Mouse (Mus musculus): ENCODE results near the gene Slc10a1. TPM values are rescaled to one million over a fixed set of nuclear protein-coding genes. Genes with fewer than 3 reads are reported as not detected.

The Slc10a1 gene
- polyA plus RNA-seq, 1 experiment from 2014 or later, result 0.62 TPM

DNA sequence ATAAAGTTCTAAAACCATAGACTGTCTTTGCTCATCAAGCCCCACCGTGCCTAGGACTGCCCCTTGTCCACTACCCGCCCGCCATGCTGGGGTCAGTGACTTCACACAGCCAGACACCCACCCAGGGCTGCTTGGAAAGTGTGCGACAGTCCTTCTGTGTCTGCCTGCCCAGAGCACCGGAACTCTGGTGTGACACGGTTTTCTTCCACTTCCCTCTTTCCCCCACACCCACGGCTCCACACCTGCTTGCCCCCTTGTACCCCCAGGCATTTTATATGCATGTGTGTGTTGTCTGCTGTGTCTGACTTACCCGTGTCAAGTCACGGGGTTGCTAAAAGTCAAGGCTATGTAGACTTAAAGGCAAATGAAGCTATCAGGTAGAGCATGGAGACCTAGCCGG is 23.3 kb upstream of the Slc10a1 start:
- no peaks in the 10 kb centered on the region for H3K27me3 ChIP-seq
- H3K4me2 ChIP-seq (replicated peaks), result no peak overlapping the region
- ATAC-seq, result no peak
- H3K36me3 ChIP-seq, result no peaks in the 10 kb centered on the region
- no peak overlapping the region for H3K9ac ChIP-seq (replicated peaks)
- 92% methylated on average over 10 of the region's 10 CpGs for WGBS
- H3K9me3 ChIP-seq, result no peaks in the 10 kb centered on the region; the same call in 1 of the 2 replicates
- H3K4me1 ChIP-seq (replicated peaks), result peaks cover 6% of the 10 kb centered on the region
- H3K27ac ChIP-seq, result no peak overlapping the region
- H3K4me3 ChIP-seq (replicated peaks), result no peak overlapping the region

DNA sequence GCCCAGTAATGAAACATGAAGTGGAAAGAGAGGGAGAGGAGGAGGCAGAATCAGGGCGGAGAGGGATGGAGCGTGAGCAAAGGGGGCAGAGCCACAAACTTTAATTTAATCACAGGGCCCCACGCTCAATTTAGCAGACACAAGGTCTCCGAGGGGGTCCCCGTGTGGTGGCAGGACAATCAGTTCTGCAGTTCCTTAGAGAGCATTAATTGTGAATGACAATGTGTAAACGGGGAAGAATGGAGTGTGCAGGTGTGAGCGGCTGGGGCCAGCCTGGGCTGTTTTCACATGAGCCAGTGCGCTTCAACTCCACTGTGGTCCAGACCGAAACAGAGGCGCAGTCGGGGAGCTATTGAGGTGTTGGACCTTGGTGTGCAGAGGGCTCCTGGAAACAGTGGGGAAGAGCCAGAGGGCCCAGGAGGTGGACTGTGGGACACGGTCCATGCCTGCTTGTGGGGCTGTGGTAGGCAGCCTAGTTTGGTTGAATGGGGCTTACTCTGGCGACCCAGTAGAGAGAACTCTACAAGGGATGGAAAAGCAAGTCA is 22.5 kb upstream of the Slc10a1 start:
- Histone ChIP-seq H3K4me2 (replicated peaks) (no peak overlapping the region), H3K9ac (replicated peaks) (no peak overlapping the region), H3K9me3 (peaks cover 2% of the 10 kb centered on the region; the same call in 1 of the 2 replicates), H3K4me1 (replicated peaks) (peaks cover 6% of the 10 kb centered on the region), H3K27ac (no peak overlapping the region), H3K36me3 (no peaks in the 10 kb centered on the region), H3K27me3 (no peaks in the 10 kb centered on the region), H3K4me3 (replicated peaks) (no peak overlapping the region)
- WGBS, result 49% methylated on average over 13 of the region's 13 CpGs
- ATAC-seq, result no peak

DNA sequence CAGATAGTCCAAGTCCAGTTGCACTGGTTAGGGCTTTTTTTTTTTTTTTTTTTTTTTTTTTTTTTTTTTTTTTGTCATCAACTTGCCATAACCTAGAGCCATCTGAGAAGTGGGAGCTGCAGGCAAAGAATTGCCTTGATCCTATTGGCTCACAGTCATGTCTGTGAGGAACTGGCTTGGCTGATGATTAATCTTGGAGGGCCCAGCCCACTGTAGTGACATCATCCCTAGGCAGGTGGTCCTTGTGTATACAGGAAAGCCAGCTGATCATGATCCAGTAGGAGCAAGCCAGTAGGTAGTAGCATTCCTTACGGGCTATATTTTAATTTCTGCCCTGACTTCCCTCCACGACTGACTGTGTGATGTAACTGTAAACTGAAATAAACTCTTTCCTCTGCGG is 19.8 kb upstream of the Slc10a1 start:
- H3K27ac ChIP-seq, result no peak overlapping the region
- peaks cover 2% of the 10 kb centered on the region; the same call in 1 of the 2 replicates for H3K9me3 ChIP-seq
- 87% methylated on average over 3 of the region's 3 CpGs for WGBS
- ATAC-seq, result no peak
- no peak overlapping the region for H3K9ac ChIP-seq (replicated peaks)
- peaks cover 6% of the 10 kb centered on the region for H3K4me1 ChIP-seq (replicated peaks)
- H3K4me3 ChIP-seq (replicated peaks), result no peak overlapping the region
- H3K36me3 ChIP-seq, result no peaks in the 10 kb centered on the region
- H3K27me3 ChIP-seq, result no peaks in the 10 kb centered on the region
- H3K4me2 ChIP-seq (replicated peaks), result no peak overlapping the region

DNA sequence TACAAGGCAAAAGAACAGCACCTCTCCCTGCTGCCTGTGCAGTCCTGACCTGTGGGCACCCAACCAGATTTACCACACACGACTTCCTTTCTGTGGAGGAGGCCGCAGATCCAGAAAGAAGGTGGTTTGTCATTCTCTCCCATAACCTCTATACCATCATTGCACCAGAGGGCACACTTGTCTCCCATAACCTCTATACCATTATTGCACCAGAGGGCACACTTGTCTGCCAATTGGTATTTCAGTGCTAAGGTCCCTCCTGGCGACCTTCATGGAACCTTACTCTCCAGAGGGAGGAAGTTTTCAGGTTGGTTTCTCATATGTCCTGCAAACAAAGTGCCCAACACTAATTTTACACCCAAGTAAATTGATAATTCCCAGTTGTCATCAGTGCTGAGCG is 18.1 kb upstream of the Slc10a1 start:
- Histone ChIP-seq H3K9ac (replicated peaks) (no peak overlapping the region), H3K4me2 (replicated peaks) (no peak overlapping the region), H3K9me3 (peaks cover 2% of the 10 kb centered on the region; the same call in 1 of the 2 replicates), H3K27ac (no peak overlapping the region), H3K36me3 (no peaks in the 10 kb centered on the region), H3K4me3 (replicated peaks) (no peak overlapping the region), H3K27me3 (no peaks in the 10 kb centered on the region), H3K4me1 (replicated peaks) (peaks cover 6% of the 10 kb centered on the region)
- ATAC-seq, result no peak
- 88% methylated on average over 4 of the region's 4 CpGs for WGBS

DNA sequence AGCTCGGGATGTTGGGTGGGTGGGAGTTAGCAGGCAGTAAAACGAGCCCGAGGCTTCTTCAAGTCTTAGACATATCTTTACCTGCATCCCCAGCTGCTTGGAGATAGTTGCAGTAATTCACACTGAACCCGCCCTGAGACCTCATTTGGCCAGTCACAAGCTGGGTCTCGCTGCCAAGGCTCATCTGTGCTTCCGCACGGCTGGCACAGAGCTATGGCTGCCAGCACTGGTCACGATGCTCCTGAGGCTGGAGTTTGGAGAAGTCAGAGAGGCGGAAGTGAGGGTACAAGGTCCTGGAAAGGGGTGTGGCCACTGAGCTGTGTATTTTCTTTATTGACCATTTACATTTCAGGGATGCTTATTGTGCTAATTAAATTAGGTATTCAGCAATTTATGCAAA is 15.2 kb upstream of the Slc10a1 start:
- H3K27ac ChIP-seq, result no peak overlapping the region
- H3K36me3 ChIP-seq, result no peaks in the 10 kb centered on the region
- no peak overlapping the region for H3K9ac ChIP-seq (replicated peaks)
- peaks cover 2% of the 10 kb centered on the region; the same call in 1 of the 2 replicates for H3K9me3 ChIP-seq
- no peaks in the 10 kb centered on the region for H3K27me3 ChIP-seq
- 83% methylated on average over 9 of the region's 9 CpGs for WGBS
- no peak overlapping the region for H3K4me3 ChIP-seq (replicated peaks)
- no peaks in the 10 kb centered on the region for H3K4me1 ChIP-seq (replicated peaks)
- no peak for ATAC-seq
- no peak overlapping the region for H3K4me2 ChIP-seq (replicated peaks)

DNA sequence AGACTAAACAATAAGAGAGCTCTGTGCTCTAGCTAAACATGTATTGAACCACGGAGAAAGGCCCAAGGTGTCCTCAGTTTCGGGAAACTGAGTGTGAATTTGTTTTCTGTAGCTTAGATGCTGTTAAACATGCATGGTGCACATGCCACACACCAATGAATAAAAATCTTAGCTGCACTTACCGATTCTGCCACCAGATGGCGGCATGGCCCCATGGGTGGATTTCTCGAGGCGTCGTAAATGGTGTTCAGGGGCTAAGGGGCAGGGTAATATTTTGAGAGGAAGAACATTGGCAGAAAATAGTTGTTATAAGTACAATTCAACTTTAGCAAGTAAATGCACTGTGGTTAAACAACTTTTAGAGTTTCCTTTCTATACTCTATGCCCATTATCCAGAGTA is 13.8 kb upstream of the Slc10a1 start:
- Histone ChIP-seq H3K4me3 (replicated peaks) (no peak overlapping the region), H3K27ac (no peak overlapping the region), H3K9me3 (0 out of 2 replicates have a peak, but pooled peaks cover 2% of the 10 kb centered on the region), H3K9ac (replicated peaks) (no peak overlapping the region), H3K27me3 (no peaks in the 10 kb centered on the region), H3K36me3 (no peaks in the 10 kb centered on the region), H3K4me2 (replicated peaks) (no peak overlapping the region), H3K4me1 (replicated peaks) (no peaks in the 10 kb centered on the region)
- ATAC-seq, result no peak
- WGBS, result 3% methylated on average over 7 of the region's 7 CpGs

DNA sequence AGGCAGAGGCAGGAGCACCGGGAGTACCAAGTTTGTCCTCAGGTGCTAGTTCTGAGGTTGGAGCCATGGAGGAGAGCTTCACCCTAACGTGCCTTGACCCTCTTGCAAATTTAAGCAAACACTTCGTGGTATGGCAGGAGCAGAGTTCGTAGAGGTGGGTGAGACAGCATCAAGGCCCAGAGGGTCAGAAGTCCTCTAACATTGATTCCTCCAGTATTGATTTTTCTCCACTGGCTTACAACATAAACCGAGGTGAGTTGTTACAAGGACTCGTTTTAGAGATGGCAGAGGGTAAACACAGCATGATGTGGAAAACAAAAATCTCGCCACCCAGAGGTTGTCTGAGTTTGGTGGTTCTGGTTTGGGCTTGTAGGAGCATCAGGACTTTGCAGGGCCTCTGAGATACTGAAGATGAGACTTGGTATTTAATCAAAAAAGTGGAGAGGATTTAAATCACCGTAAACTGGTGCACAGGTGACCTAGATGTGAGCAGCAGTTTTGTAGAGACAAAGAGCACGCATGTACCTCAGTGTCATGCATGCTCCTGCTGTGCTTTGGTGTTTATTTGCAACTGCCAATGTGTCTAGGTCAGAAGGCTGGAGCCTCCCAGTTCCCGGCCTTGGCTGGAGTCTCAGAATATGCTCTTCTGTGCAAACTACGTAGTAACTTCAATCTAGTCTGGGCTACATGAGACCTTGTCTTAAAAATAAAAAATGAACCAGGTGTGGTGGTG is 7.6 kb upstream of the Slc10a1 start:
- Histone ChIP-seq H3K27me3 (no peaks in the 10 kb centered on the region), H3K27ac (no peak overlapping the region), H3K4me1 (replicated peaks) (no peaks in the 10 kb centered on the region), H3K4me3 (replicated peaks) (no peak overlapping the region), H3K36me3 (no peaks in the 10 kb centered on the region), H3K4me2 (replicated peaks) (no peak overlapping the region), H3K9me3 (0 out of 2 replicates have a peak, but pooled peaks cover 3% of the 10 kb centered on the region), H3K9ac (replicated peaks) (no peak overlapping the region)
- WGBS, result 89% methylated on average over 11 of the region's 11 CpGs
- no peak for ATAC-seq

DNA sequence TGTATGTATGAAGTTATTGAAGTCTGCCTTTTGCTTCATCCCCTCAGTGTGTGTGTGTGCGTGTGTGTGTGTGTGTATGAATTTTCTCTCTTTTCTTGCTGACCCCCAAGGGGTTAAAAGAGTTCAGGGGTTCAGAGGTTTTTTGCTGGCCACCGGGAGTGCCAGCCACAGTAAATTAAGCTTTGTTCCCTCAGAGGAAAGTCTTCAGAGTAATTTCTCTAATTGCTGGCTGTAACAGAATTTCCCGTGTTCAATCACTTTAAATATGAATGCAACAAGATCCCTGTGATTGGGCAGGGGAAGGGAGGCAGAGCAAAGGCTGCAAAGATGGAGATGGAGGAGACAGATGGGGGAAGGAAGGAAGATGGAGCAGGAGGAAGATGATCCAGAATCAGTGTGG is 3.3 kb upstream of the Slc10a1 start:
- Histone ChIP-seq H3K27ac (no peak overlapping the region), H3K4me3 (replicated peaks) (no peak overlapping the region), H3K4me1 (replicated peaks) (no peaks in the 10 kb centered on the region), H3K36me3 (no peaks in the 10 kb centered on the region), H3K27me3 (no peaks in the 10 kb centered on the region), H3K4me2 (replicated peaks) (no peak overlapping the region), H3K9me3 (0 out of 2 replicates have a peak, but pooled peaks cover 3% of the 10 kb centered on the region), H3K9ac (replicated peaks) (no peak overlapping the region)
- no peak for ATAC-seq
- WGBS, result 32% methylated on average over 3 of the region's 3 CpGs

DNA sequence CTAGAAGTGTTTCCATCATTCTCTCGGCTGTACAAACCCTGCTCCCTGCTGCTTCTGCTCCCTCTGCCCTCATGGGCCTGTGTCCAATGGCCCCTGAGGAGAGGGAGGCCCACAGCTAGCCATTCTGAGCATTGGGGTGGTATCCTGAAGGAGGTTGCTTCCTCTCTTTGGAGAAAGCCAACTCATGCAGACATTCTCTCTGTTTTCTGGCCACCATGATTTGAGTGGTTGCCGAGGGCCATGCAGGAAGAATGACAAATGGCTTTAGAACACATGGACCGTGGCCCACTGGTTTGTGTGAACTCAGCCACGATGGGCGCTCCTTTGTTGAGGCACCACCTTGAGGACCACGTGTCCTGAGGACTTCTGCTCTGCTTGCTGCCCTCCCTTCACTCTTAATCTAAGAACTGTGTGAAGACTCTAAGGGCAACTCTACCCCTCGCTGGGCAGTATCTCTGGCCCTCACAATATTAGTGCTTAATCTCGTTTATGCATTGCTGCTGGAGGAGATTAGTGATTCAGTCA is 1.7 kb upstream of the Slc10a1 start:
- no peak for ATAC-seq

DNA sequence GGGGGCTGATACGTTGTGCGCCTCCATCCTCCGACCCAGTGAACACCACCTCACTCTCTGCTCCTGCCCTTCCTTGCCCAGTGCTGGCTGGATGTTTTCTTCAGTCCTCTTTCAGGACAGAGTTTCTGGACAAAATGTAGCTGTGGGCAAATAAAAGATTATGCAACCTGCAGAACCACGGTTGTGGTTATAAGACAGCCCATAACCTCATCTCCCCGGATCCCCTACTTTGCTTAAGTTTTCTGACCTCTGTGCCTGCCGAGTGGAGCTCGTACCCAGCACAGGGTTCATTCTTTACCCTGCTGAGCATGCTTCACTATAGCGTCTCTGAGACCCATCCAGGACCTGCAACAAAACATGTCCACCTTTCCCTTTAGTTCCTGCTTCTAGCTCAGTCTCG is 587 bp downstream of the Slc10a1 start:
- H3K4me2 ChIP-seq (replicated peaks), result no peak overlapping the region
- no peaks in the 10 kb centered on the region for H3K27me3 ChIP-seq
- H3K36me3 ChIP-seq, result no peaks in the 10 kb centered on the region
- H3K4me1 ChIP-seq (replicated peaks), result no peaks in the 10 kb centered on the region
- WGBS, result 95% methylated on average over 9 of the region's 9 CpGs
- H3K27ac ChIP-seq, result no peak overlapping the region
- no peak overlapping the region for H3K9ac ChIP-seq (replicated peaks)
- ATAC-seq, result no peak
- H3K9me3 ChIP-seq, result no peaks in the 10 kb centered on the region
- H3K4me3 ChIP-seq (replicated peaks), result no peak overlapping the region

More for the DNA sequence above, 1.7 kb upstream of the Slc10a1 start:
- H3K4me1 ChIP-seq (replicated peaks), result no peaks in the 10 kb centered on the region
- no peak overlapping the region for H3K4me3 ChIP-seq (replicated peaks)
- no peak overlapping the region for H3K4me2 ChIP-seq (replicated peaks)
- H3K36me3 ChIP-seq, result no peaks in the 10 kb centered on the region
- no peaks in the 10 kb centered on the region for H3K27me3 ChIP-seq
- H3K27ac ChIP-seq, result no peak overlapping the region
- WGBS, result 68% methylated on average over 8 of the region's 8 CpGs
- H3K9ac ChIP-seq (replicated peaks), result no peak overlapping the region
- H3K9me3 ChIP-seq, result 0 out of 2 replicates have a peak, but pooled peaks cover 2% of the 10 kb centered on the region

DNA sequence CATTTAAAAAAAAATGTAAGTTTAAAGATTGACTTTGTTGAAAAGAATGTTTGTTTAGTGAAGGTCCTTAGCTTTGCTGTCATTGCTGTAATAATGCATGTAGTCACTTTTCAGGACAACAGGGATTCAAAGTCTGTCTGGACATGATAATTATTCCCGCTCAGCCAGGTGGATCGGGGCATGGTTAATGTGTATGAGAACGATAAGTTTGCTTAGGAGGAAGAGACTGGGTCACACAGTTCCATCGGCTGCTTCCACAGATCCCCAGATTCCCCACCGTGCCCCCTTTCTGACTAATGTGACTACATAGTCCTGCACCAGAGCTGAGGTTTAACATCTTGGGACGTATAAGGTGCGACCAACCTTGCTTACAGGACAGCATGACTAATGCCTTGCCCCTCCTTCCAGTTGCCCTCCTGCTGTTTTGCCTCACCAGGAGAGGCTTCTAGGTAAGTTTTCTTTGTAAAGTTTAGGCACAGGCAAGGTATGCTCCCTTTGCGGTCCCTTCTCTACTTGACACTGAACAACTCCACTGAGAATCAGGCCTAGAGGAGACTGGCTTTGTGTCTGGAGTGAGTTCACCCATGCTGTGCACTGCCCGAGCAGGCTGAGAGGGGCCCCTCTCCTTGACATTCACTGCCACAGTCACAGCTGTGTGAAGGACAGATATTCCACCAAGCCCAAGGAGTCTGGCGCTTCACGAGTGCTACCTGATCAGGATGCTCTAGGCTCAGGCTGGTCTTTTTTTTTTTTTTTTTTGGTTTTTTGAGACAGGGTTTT is 2.3 kb downstream of the Slc10a1 start:
- WGBS, result 86% methylated on average over 11 of the region's 11 CpGs

DNA sequence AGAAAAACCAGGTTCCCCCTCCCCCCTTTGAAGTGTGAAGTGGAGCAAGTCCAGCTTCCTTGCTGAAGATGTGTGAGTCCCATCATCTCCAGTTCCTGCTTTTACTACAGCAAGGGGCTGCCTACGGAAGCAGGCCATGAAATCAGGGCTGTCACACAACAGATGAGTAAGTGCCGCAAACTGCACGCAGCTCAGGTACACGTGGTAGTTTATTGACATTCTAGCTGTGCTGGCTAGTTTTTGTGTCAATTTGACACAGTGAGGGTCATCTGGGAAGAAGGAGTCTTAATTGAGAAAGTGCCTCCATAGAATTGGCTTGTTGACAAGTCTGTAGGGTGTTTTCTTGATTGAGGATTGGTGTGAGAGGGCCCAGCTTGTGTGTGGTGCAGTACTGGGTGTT is 5.9 kb downstream of the Slc10a1 start:
- 81% methylated on average over 4 of the region's 4 CpGs for WGBS
- no peaks in the 10 kb centered on the region for H3K27me3 ChIP-seq
- H3K36me3 ChIP-seq, result peaks cover 16% of the 10 kb centered on the region
- no peak overlapping the region for H3K4me2 ChIP-seq (replicated peaks)
- H3K27ac ChIP-seq, result no peak overlapping the region
- H3K4me1 ChIP-seq (replicated peaks), result no peaks in the 10 kb centered on the region
- no peak overlapping the region for H3K4me3 ChIP-seq (replicated peaks)
- H3K9ac ChIP-seq (replicated peaks), result no peak overlapping the region
- ATAC-seq, result no peak
- no peaks in the 10 kb centered on the region for H3K9me3 ChIP-seq

More for the DNA sequence above, 2.3 kb downstream of the Slc10a1 start:
- no peak overlapping the region for H3K27ac ChIP-seq
- no peaks in the 10 kb centered on the region for H3K27me3 ChIP-seq
- no peak overlapping the region for H3K9ac ChIP-seq (replicated peaks)
- H3K4me3 ChIP-seq (replicated peaks), result no peak overlapping the region
- H3K4me2 ChIP-seq (replicated peaks), result no peak overlapping the region
- H3K9me3 ChIP-seq, result no peaks in the 10 kb centered on the region
- H3K36me3 ChIP-seq, result no peaks in the 10 kb centered on the region
- ATAC-seq, result no peak
- H3K4me1 ChIP-seq (replicated peaks), result no peaks in the 10 kb centered on the region

Data from midbrain, embryonic 13.5 days (tissue).